Mouse (Mus musculus): ENCODE results near the gene Apela. TPM values are rescaled to one million over a fixed set of nuclear protein-coding genes. Genes with fewer than 3 reads are reported as not detected.

Gene Apela
- total RNA-seq (2023) = not detected

DNA sequence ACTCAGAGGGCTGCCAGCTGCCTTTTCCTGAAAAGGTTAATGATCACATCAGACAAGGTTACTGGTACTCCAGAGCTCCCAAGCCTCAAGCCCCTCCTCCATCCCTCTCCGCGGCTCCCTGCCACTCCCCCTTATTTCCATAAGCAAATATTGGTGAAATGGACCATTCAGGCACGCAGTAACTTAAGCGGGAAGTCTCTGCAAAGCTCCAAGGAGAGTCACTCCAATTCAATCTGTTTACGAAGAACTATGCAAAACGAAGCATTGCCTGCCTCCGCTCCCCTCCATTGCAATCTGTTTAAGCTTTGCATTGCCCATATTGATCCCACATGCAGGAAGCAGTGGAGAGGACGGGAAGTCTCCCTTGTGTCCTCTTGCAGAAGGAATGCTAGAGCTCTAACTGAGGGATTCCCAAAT is at the start of gene Apela:
Gene Apela (minus strand): TSS at position 220 of the 417 bp plus-strand sequence.

DNA sequence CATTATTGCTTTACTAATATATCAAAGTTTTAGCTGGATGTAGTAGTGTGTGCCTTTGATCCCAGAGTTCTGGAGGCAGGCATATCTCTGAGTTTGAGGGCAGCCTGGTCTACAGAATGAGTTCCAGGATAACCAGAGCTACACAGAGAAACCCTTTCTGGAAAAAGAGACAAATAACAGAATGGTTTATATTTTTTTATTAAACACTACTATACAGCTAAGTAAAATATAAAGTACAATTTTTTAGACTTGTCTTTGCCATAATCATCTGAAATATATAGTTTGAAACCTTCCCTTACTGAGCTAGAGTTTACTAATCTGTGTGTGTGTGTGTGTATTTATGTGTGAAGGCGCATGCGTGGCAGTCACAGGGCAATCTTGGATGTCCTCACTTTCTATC is 37.6 kb upstream of the Apela start, which contains the start of gene Gm10663:
Gene Gm10663 (plus strand): TSS at position 301 of the 400 bp plus-strand sequence.

DNA sequence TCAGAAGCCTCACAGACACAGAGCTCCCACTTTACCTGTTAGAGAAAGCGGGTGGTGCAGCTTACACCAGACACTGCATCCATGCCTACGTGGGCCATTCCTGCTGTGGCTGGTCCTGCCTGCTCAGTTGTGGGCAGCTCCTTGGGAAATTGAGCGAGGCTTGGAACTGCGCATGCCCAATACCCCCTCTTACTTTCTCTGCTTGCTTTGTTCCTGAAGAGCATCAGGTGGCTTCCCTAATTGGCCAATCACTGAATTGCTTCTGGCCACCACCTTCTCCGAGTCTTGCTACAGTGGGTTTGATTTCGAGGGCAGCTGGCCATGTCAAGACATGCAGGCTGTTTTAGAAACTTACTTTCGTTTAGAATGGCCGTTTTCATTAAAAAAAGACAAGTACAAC is 18.7 kb downstream of the Apela start, which contains the start of the genes Trim61 and Trim60:
Gene Trim61 (minus strand): TSS at position 101 of the 400 bp plus-strand sequence.
Gene Trim60 (minus strand): TSS at position 162 of the 400 bp plus-strand sequence.

DNA sequence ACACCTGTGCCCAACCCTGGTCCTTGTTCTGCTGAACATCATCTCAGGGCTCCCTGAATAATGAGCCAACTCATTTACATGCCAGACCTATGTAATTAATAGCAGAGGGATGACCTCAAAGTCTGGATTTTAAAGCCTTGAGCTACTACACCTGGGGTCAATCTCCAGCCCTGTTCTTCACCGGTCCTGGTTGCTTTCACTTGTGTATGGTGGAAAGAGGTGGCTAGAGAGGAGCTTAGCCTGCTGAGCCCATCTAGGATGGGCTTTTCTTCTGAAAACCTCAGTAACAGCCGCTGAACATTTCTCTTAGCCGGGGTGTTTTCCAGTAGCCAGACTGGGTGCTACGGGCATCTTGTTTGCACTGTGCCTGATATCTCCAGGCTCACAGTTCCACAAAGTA is 49.4 kb downstream of the Apela start, which contains the start of gene Trim75:
Gene Trim75 (minus strand): TSS at position 101 of the 400 bp plus-strand sequence.

Other genes with a start within 250 kb of the Apela start
- gene Klhl2, start 187.3 kb downstream of the Apela start, total RNA-seq (2023) = 36.0 TPM
- gene Tmem192, start 90.2 kb downstream of the Apela start, total RNA-seq (2023) = 41.9 TPM
- not detected for gene Trim75, start 49.5 kb downstream of the Apela start, total RNA-seq (2023)
- gene Trim61, start 18.8 kb downstream of the Apela start, total RNA-seq (2023) = not detected
- not detected for gene Trim60, start 18.8 kb downstream of the Apela start, total RNA-seq (2023)
- not detected for gene Gm10663, start 37.7 kb upstream of the Apela start, total RNA-seq (2023)
- not detected for gene BC030870, start 92.2 kb upstream of the Apela start, total RNA-seq (2023)

Data from CD4-positive naive resting alpha-beta T cell, adult 57 days (primary cell).